Mouse (Mus musculus): ENCODE data around the gene 5730480H06Rik.

5730480H06Rik gene

GRCm38 (mm10) chr5:48327652-48328051 is at the start of gene 5730480H06Rik:
Gene 5730480H06Rik, plus strand, starts transcription at chr5:48327952.
- DNase-seq (ENCODE audit: inconsistent ontology term), result no peak

- DNase-seq (ENCODE audit: inconsistent ontology term), result no peak
Observed at GRCm38 (mm10) chr5:48301186-48301585, 26.6 kb upstream of the 5730480H06Rik start.

- DNase-seq (ENCODE audit: inconsistent ontology term), result no peak
Observed at GRCm38 (mm10) chr5:48315057-48315602, 12.6 kb upstream of the 5730480H06Rik start.

DNA sequence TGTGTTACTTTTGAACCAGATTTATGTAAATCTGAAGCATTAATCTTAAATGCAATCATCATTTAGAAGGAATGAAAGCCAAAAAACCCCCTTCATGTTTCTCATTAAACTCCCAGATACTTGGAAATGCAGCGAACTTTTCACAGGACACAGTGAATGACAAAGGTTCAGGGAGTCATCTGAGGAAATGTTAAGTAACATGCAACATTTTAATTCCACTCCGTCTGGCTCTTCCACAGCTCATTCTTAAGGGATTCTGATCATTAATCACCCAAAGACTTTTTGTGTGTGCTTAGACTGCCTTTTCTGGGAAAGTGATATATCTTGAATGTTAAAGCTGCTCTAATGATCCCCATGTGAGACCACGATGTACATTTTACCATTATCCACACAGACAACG is 7.2 kb upstream of the 5730480H06Rik start:
- no peak for DNase-seq (ENCODE audit: inconsistent ontology term)

DNA sequence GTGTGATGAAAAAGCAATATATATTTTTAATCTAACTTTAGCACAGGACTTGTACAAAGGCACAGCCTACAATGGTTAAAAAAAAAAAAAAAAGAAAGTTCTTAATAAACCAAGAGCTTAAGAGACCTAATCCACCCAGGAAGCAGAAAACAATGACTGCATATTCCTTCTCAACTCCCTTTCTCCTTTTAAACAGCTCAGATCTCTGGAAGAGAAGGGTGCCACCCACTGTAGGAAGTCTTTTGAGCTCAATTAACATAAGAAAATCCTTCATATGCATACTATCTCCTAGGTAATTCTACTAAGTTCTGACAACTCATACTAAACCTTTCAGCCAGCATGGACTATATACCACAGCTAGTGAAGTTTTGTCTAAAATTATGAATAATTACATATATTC is 1.5 kb upstream of the 5730480H06Rik start:
- no peak for DNase-seq (ENCODE audit: inconsistent ontology term)

DNA sequence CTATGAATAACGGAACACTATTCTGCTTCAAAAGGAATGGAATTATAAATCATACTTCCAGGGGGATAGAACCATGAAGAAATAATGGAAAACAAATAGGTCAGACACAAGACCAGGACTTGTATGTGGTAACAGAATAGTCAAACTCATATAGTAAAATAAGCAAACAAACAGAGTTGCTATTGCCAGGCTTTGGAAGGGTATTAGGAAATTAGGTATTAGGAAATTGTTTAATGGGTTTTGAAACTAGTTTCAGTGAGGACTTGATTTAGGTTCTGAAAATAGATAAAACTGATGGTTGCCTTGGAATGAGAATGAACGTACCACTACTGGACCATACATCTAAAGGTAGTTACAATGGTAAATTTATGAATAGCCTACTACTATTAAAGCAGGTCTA is 2.0 kb downstream of the 5730480H06Rik start:
- DNase-seq (ENCODE audit: inconsistent ontology term), result no peak

DNA sequence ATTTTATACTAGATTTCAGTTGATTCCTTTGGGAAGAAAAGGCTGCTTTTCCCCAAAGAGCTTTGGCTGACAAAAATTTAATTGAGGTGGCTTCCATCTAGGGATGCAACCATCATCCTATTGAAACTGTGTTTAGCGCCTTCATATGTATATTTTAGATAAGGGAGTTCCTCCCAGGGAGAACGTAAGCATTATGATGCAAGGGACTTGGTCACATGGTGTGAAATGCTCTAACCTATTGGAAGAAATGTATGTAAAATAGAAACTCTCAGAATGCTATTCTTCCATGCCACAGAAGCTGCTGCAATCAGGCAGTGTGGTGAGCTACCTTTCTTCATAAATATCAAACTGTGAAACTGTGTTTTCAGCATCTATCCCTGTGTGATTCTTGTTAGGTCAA is 3.1 kb downstream of the 5730480H06Rik start:
- DNase-seq (ENCODE audit: inconsistent ontology term), result no peak

GRCm38 (mm10) chr5:48331441-48331840 is 3.7 kb downstream of the 5730480H06Rik start:
- peak; percentile 53 for DNase-seq (ENCODE audit: inconsistent ontology term)

- DNase-seq (ENCODE audit: inconsistent ontology term), result no peak
Observed at GRCm38 (mm10) chr5:48333407-48333806, 5.7 kb downstream of the 5730480H06Rik start.

DNA sequence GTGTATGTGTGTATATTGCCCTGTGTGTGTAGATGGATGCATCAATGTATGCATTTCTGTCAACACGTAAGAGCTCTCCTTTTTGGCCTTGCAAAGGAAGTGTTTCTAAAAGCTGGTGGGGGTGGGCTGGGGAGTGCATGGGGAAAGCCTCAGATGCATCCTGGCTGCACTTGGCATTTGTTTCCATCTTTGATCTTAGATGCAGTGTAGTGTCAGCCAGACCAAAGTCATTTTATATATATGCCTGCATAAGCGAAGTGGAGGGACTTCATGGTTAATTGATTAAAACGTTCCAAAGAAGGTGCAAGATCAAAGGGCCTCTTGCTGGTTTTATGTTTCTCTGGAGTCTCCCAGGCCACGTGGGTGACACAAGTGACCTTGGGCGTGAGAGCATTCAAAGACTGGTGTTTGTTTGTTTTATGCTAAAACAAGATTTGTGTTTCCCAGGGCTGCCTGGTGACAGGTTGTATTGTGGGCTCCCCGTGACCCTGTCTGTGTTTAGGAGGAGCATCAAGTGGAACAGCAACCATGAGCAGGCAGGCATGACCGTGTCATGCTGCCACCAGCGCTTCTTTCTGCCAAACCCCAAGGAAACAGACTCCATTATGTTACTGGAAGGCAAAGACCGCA is 6.2 kb downstream of the 5730480H06Rik start:
- DNase-seq (ENCODE audit: inconsistent ontology term), result no peak

DNA sequence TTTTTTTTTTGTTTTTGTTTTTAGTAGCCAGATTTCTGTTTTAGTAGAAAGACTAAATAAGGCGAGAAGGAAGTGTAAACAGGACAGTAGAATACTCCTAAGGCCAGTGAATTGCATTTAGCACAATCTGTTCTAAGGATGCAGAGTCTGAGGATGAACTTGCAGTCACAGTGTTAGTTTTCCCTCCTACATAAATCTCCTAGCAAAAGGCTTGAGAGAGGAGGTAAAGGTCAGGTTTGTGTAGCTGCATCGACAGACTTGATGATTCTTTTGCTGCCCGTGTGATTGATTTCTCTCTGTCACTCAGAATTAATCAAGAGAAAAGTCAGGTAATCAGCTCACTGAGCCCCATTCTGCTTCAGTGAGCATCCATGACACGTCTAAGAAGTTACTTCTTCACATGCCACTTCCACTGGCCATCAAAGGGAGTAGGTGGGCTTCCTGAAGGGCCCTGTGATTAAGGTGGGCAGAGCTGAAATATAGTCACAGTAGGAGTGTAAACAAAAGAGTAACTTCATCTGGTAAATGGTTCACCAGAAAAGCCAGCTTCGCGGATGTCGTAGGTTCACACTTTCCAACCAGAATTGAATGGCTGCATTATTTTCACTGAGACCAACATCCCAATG is 13.2 kb downstream of the 5730480H06Rik start:
- no peak for DNase-seq (ENCODE audit: inconsistent ontology term)

DNA sequence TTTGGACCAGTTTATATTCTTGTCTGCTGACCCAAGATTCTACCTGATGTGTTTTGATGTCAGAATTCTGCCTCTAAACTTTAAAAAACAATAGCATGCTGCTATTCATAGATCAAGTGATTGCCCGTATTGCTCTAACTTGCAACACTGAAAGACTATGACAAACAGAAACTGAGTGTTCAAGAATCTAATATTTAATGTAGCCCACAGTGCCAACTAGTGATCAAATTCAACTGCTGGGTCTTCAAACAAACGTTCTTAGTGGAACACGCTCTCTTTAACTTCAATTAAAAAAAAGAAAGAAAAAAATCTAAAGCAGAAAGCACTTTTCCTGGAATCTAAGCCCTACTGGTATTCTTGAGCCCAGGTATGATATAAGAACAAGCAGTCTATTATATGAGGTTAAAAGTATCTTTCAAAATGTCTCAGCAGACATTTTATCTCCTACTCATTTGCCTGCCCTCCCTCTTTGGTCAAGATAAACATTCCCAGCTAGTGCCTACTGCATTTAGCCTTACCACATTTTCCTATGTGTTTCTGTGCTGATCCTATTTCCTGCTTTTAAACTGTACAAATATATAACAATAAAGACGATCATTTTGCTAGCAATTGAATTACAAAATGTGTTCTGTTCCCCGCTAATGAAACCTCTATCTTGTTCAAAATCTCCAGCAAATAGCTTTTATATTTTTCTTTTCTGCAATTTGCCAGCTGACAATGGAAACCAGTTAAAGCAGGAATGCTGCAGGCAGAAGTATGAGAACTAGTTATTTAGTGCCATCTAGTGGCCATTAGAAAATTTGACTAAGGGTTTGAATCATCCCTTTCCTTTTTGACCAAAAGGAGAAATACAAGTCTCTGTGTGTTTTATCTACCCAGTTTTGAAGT is 17.6 kb downstream of the 5730480H06Rik start:
- peak; percentile 25 for DNase-seq (ENCODE audit: inconsistent ontology term)

DNA sequence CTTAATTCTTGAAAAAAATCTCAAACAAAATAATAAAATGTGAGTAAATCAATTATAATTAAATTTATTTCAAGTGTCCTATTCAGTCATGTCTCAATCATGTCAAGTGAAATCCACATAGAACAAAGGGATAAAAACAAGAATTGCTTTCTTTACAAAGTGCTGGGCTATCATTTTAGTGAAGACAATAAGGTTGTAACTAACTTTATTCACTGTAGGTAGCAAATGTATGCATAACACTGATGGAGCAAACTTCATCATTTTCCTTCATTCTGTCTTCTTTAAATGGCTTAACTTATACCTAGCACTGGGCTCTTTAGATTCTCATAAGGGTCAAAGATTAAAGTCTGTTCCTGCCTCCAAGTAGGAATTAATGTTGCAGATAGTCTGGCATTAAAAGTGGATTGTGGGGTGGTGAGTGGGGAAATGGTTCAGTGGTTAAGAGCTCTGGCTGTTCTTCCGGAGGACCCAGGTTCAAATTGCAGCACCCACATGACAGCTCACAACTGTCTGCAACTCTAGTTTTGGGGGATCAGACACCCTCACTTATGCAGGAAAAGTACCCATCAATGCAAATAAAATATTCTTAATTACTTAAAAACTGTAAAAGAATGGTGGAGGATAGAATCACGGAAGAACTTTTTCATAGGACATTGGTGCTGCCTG is 18.4 kb downstream of the 5730480H06Rik start:
- DNase-seq (ENCODE audit: inconsistent ontology term), result no peak

GRCm38 (mm10) chr5:48349309-48349708 is 21.6 kb downstream of the 5730480H06Rik start:
- no peak for DNase-seq (ENCODE audit: inconsistent ontology term)

- peak; percentile 88 for DNase-seq (ENCODE audit: inconsistent ontology term)
Observed at GRCm38 (mm10) chr5:48371890-48372766, 44.4 kb downstream of the 5730480H06Rik start.

DNA sequence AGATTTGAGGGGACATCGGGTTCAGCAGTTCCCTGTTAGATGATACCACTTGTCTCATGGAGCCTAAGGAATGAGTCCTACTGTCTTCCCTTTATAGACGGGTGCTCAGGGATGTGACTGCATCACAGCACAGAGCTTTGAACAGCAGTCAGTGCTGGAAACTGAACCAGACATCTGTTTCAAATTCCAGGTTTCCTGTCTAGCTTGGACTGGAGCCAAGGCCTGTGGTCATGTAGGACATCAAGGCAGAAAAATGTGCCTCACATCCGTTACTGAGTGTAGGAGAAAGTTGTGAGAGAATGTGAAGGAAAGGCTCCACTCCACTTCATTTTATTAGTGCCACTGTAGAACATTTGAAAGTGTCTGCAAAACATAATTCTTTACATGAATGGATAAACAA is 74.7 kb downstream of the 5730480H06Rik start:
- DNase-seq (ENCODE audit: inconsistent ontology term), result peak; percentile 31

- DNase-seq (ENCODE audit: inconsistent ontology term), result no peak
Observed at GRCm38 (mm10) chr5:48408276-48408675, 80.5 kb downstream of the 5730480H06Rik start.

GRCm38 (mm10) chr5:48410348-48410747 is 82.6 kb downstream of the 5730480H06Rik start:
- no peak for DNase-seq (ENCODE audit: inconsistent ontology term)

- DNase-seq (ENCODE audit: inconsistent ontology term), result no peak
Observed at GRCm38 (mm10) chr5:48411462-48411861, 83.7 kb downstream of the 5730480H06Rik start.

DNA sequence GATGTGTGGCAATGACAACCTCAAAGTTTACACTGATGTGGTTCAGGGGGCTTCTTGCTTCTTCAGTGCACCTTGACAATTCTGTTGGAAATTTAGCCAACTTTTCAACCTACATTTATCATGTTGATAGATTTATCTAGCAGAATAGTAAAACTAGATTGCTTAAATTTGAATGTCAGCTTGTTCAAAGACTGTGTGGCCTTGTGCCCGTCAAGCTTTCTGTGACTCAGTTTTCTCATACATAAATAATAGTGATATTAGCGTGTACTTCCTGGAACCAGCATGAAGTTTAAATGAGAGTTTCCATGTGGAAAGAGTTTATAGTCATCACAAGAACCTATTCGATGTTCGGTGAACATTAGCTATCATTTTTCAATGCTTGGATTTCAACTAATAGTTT is 84.5 kb downstream of the 5730480H06Rik start:
- DNase-seq (ENCODE audit: inconsistent ontology term), result no peak

- DNase-seq (ENCODE audit: inconsistent ontology term), result no peak
Observed at GRCm38 (mm10) chr5:48419741-48420140, 92.0 kb downstream of the 5730480H06Rik start.
